Mouse (Mus musculus) midbrain, embryonic 11.5 days (tissue): ENCODE data around the gene Taf1a. TPM values are rescaled to one million over a fixed set of nuclear protein-coding genes. Genes with fewer than 3 reads are reported as not detected.
"Not testable (repeated sequence)": the region's sequence is repeated elsewhere in the genome, so short reads cannot be mapped to it uniquely, and the experiment has no call there.

ENCODE experiments used
- ATAC-seq: fragments of 200-750 bp; cut with Nextera tagmentation; 2 replicates; pipeline ENCODE4 v1.8.0; 2017; ENCODE audit warnings: moderate TSS enrichment, moderate library complexity; ENCODE audit not compliant: low FRiP score
- DNase-seq: peaks from one replicate; pipeline ENCODE4 v3.0.0; 2015; ENCODE audit warnings: low spot score; ENCODE audit errors: missing footprints
- H3K27ac ChIP-seq: fragments of 300-500 bp; sonication (generic); 2 replicates; pipeline ENCODE4 v1.5.1; 2014; ENCODE audit warnings: low read depth, low read length
- H3K27me3 ChIP-seq: fragments of 300-500 bp; sonication (generic); 2 replicates; pipeline ENCODE4 v1.6.1; 2014; ENCODE audit warnings: mild to moderate bottlenecking, low read length, moderate library complexity, mixed read lengths; ENCODE audit not compliant: control insufficient read depth, insufficient read depth
- H3K36me3 ChIP-seq: fragments of 300-500 bp; sonication (generic); 2 replicates; pipeline ENCODE4 v1.6.1; 2014; ENCODE audit warnings: mild to moderate bottlenecking, low read length, moderate library complexity, mixed read lengths; ENCODE audit not compliant: control insufficient read depth, insufficient read depth
- H3K4me1 ChIP-seq: fragments of 300-500 bp; sonication (generic); 2 replicates; pipeline ENCODE4 v1.6.1; 2014; ENCODE audit warnings: low read length; ENCODE audit not compliant: control insufficient read depth, insufficient read depth
- H3K4me2 ChIP-seq: fragments of 300-500 bp; sonication (generic); 2 replicates; pipeline ENCODE4 v1.6.1; 2014; ENCODE audit warnings: mild to moderate bottlenecking, moderate library complexity
- H3K4me3 ChIP-seq: fragments of 300-500 bp; sonication (generic); 2 replicates; pipeline ENCODE4 v1.5.1; 2014; ENCODE audit warnings: low read depth, low read length
- H3K9ac ChIP-seq: fragments of 300-500 bp; sonication (generic); 2 replicates; pipeline ENCODE4 v1.6.1; 2014; ENCODE audit warnings: low read length
- H3K9me3 ChIP-seq: fragments of 300-500 bp; sonication (generic); 2 replicates; pipeline ENCODE4 v1.6.1; 2016; ENCODE audit warnings: low read length; ENCODE audit not compliant: control insufficient read depth
- WGBS: fragments of 180-500 bp; shearing (Covaris S2); extraction: QIAGEN DNeasy Blood & Tissue Kit; methylation state at CpG from one replicate; pipeline ENCODE4 v1.1.7; 2014; 5-methylcytosine and 5-hydroxymethylcytosine counted together
- polyA plus RNA-seq: library from polyadenylated mRNA; unstranded; fragments of >200 nt; fragmentation: Nextera tagmentation; extraction: Ambion mirVana; gene quantifications from 2 replicates; pipeline ENCODE4 v1.2.1, GENCODE M21; 2014

The Taf1a gene
- 17.0 and 20.9 TPM in 2 replicates for polyA plus RNA-seq

DNA sequence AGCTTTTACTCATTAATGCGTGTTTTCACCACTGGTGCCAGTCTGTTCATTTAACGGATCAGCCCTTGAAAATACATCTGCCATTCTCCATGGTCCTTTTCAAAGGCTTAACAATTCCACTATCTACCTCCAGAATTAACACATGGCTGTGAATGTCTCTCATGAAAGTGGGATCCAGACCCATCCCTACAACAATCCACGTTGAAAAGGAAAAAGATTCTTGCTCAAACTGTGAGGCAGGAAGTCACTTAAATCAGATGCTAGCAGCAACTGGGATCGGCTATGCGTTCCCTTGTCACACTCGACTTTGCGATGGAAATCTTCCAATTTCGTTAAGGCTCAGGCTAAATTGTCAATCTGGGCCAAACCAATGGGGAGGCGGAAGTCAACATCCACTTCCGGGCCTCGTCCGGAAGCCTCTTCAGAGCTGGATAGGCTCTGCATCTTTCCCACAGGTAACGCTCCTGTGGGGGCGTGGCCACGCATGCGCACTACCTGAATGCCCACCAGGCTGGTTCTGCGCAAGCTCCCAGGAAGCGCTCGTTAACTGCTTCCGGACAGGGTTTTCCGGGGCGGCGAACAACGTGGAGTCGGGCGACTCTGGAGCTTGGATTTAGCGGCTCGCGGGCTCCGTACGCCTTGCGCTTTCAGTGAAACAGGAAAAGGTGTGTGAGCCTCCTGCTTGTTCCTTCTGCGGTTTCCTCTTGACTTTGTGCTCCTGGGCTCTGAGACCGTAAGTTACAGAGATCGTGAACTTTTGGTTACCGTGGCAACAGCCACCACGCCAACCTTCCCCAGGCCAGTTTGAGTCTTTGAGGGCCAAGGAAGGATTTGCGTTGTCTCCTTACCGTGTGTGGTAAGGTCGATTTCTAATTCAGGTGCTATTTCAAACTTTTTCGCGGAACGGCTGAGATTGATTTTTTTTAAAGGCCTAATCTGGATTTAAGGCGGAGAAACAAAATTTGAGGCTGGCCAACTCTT is at the start of gene Taf1a:
TSS of gene Taf1a (plus strand) at position 556 of the 981 bp plus-strand sequence.
- H3K9ac ChIP-seq: peak within 1 kb of the TSS; percentile 63
- H3K27me3 ChIP-seq: no peaks in the 10 kb centered on the region
- ATAC-seq (peak; percentile 100), DNase-seq (peak; percentile 99)
- H3K36me3 ChIP-seq: peaks cover 3% of the 10 kb centered on the region; the same call in 1 of the 2 replicates
- WGBS: 6% methylated on average over 44 of the region's 44 CpGs
- H3K4me2 ChIP-seq: peak within 1 kb of the TSS; percentile 82
- H3K27ac ChIP-seq: no peak within 1 kb of the TSS
- H3K4me1 ChIP-seq: peaks cover 5% of the 10 kb centered on the region
- peak within 1 kb of the TSS; percentile 73 for H3K4me3 ChIP-seq
- H3K9me3 ChIP-seq: no peaks in the 10 kb centered on the region

- not testable (repeated sequence) for H3K4me3 ChIP-seq, H3K4me2 ChIP-seq, H3K9me3 ChIP-seq, H3K9ac ChIP-seq, H3K36me3 ChIP-seq, H3K4me1 ChIP-seq, DNase-seq, ATAC-seq, H3K27me3 ChIP-seq, H3K27ac ChIP-seq
- 94% methylated on average over 1 of the region's 1 CpGs for WGBS
Observed at GRCm38 (mm10) chr1:183342902-183343301, 45.9 kb upstream of the Taf1a start.

GRCm38 (mm10) chr1:183344886-183345816 is 43.6 kb upstream of the Taf1a start:
- peak overlapping the region; percentile 85 for H3K9ac ChIP-seq
- H3K36me3 ChIP-seq: peaks cover 4% of the 10 kb centered on the region; the same call in 1 of the 2 replicates
- H3K27ac ChIP-seq: peak overlapping the region; percentile 40
- no peaks in the 10 kb centered on the region for H3K27me3 ChIP-seq
- peak overlapping the region; percentile 86 for H3K4me2 ChIP-seq
- DNase-seq: peak; percentile 98
- ATAC-seq: peak; percentile 96
- H3K4me1 ChIP-seq: peaks cover 7% of the 10 kb centered on the region; the same call in 1 of the 2 replicates
- no peaks in the 10 kb centered on the region for H3K9me3 ChIP-seq
- WGBS: under 1% methylated on average over 72 of the region's 72 CpGs
- peak overlapping the region; percentile 94 for H3K4me3 ChIP-seq

DNA sequence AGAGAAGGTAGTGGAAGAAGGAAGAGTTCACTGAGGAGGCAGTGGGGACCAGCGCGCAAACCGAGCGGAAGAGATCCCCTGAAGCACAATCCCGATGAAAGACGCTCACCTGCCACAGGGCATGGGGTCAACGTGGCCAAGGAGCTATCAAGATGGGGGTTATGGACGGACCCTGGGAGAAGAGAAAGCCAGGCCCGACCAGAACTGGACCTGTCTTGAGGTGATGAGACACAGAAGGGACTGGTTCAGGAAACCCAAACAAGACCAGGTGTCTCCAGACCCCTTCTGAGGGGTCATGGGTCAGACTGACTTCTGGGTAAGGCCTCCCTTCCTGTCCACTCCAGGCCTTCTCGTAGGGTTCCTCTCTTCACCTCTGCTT is 43.0 kb upstream of the Taf1a start:
- DNase-seq (no peak), ATAC-seq (no peak; the same call in 1 of the 2 replicates)
- Histone ChIP-seq H3K27ac (peak overlapping the region; percentile 35; the same call in 1 of the 2 replicates), H3K36me3 (peaks cover 4% of the 10 kb centered on the region; the same call in 1 of the 2 replicates), H3K4me1 (peaks cover 7% of the 10 kb centered on the region; the same call in 1 of the 2 replicates), H3K4me3 (peak overlapping the region; percentile 94), H3K27me3 (no peaks in the 10 kb centered on the region), H3K4me2 (peak overlapping the region; percentile 86), H3K9me3 (no peaks in the 10 kb centered on the region), H3K9ac (peak overlapping the region; percentile 85)
- 11% methylated on average over 10 of the region's 10 CpGs for WGBS

- 36% methylated on average over 6 of the region's 6 CpGs for WGBS
- no peaks in the 10 kb centered on the region; the same call in none of the 2 replicates for H3K36me3 ChIP-seq
- no peaks in the 10 kb centered on the region for H3K9me3 ChIP-seq
- peaks cover 5% of the 10 kb centered on the region; the same call in 1 of the 2 replicates for H3K4me1 ChIP-seq
- H3K4me2 ChIP-seq: no peak overlapping the region
- H3K9ac ChIP-seq: no peak overlapping the region
- H3K4me3 ChIP-seq: no peak overlapping the region
- DNase-seq: peak; percentile 94
- ATAC-seq: no peak
- no peak overlapping the region for H3K27ac ChIP-seq
- no peaks in the 10 kb centered on the region for H3K27me3 ChIP-seq
Observed at GRCm38 (mm10) chr1:183349840-183350239, 38.9 kb upstream of the Taf1a start.

- Histone ChIP-seq H3K36me3 (peaks cover 11% of the 10 kb centered on the region), H3K9me3 (no peaks in the 10 kb centered on the region), H3K4me3 (no peak overlapping the region), H3K27ac (no peak overlapping the region), H3K9ac (no peak overlapping the region), H3K27me3 (no peaks in the 10 kb centered on the region), H3K4me2 (no peak overlapping the region), H3K4me1 (no peaks in the 10 kb centered on the region)
- no peak for DNase-seq
- WGBS: 92% methylated on average over 3 of the region's 3 CpGs
- ATAC-seq: no peak
Observed at GRCm38 (mm10) chr1:183358901-183359300, 29.9 kb upstream of the Taf1a start.

DNA sequence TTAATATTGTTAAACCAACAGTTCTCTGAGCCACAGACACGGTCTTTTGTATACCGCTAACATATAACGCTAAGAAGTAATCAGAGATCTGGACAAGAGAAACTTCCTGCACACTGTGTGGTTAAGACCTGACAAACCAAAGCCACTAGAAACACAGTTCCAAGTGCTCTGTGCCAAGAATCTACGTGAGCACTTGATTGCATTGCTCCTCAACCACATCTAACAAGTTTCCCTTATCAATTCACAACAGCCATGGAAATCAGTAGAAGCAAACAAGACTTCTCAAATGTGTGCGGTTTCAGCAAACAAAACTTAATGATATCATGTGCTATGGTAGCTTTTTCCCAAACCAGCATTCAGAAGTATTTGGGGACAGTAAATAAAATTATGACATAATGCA is 26.5 kb upstream of the Taf1a start:
- Histone ChIP-seq H3K27me3 (no peaks in the 10 kb centered on the region), H3K27ac (no peak overlapping the region), H3K4me2 (no peak overlapping the region), H3K4me1 (no peaks in the 10 kb centered on the region), H3K9ac (no peak overlapping the region), H3K9me3 (no peaks in the 10 kb centered on the region), H3K36me3 (peaks cover 10% of the 10 kb centered on the region; the same call in 1 of the 2 replicates), H3K4me3 (no peak overlapping the region)
- DNase-seq (no peak), ATAC-seq (no peak)
- WGBS: 95% methylated on average over 5 of the region's 5 CpGs

DNA sequence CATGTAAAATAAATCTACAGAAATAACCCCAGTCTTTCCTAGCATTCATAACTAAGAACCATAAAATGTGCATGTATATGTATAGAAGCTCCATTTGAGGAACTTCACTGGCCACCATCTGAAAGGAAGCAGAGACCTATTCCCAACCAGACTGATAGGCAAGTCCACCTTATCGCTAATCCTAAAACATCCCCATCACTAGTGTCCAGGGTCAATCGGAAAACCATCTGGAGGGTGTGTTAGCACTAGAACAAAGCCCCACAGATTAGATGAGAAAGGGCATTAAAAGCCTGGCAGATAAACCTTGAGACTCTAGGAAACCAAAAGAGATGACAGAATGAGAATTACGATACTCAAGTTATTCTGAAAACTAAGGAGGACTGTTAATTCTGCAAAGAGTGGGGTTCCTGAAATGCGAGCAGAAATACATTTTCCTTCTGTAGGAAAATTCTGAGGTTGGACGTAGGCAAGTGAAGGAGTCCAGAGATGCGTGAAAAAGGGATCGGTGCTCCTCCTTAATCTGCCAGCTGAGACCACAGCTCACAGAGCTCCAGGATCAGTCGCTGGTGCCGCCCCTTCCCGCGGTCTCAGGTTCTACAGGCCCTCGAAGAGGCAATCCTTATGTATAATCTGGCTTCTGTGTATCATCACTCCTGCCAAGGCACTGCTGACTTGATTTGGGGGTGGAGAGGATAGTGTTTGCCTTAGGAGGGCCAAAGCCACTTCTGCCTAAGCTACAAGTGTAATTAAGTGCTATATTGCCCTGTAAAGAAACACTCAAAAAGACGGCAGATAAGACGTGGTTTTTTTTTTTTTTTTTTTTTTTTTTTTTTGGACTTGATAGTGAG is 25.8 kb upstream of the Taf1a start:
- Histone ChIP-seq H3K4me1 (peaks cover 4% of the 10 kb centered on the region; the same call in 1 of the 2 replicates), H3K36me3 (peaks cover 8% of the 10 kb centered on the region; the same call in 1 of the 2 replicates), H3K4me3 (no peak overlapping the region), H3K9ac (no peak overlapping the region), H3K27ac (no peak overlapping the region), H3K4me2 (no peak overlapping the region), H3K27me3 (no peaks in the 10 kb centered on the region), H3K9me3 (no peaks in the 10 kb centered on the region)
- DNase-seq: no peak
- ATAC-seq: no peak
- WGBS: 88% methylated on average over 14 of the region's 14 CpGs
